ENCODE assay signal across 12 mouse cellular contexts in the genomic region with DNA sequence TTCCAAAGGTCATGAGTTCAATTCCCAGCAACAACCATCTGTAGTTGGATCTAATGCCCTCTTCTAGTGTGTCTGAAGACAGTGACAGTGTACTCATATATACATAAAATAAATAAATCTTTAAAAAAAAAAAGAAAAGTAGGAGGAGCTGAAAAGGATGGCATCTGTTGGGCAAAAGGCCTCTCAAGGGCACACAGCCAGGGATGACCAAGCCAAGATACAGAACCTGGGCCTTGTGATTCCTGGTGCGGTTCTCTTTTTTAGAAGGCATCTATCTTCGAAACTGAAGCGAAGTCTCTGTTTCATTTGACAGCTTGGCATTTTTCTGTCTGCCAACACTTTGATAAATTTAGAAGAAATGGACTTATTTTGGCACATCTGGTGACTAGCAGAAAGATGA.
"Had no signal": no experiment of that assay in that cellular context is flagged by ENCODE, and none has a peak within 500 bp of the region (broad histone marks: within the 10 kb centered on the region; RNA-seq: fewer than 3 reads in every experiment).

No protein-coding gene starts in this region.

- DNase-seq: retina, postnatal 1 day; right cerebral cortex, adult 18-20 months; right cerebral cortex, postnatal 14 days; right cerebral cortex, postnatal 25 days; right cerebral cortex, postnatal 4 days; spleen, adult 18-20 months; thymus, adult 18-20 months; thymus, adult 2 months; thymus, postnatal 14 days; thymus, postnatal 25 days; thymus, postnatal 36 days; thymus, postnatal 4 days had no signal
